Mouse (Mus musculus): ENCODE results near the gene Gm21969.

DNA sequence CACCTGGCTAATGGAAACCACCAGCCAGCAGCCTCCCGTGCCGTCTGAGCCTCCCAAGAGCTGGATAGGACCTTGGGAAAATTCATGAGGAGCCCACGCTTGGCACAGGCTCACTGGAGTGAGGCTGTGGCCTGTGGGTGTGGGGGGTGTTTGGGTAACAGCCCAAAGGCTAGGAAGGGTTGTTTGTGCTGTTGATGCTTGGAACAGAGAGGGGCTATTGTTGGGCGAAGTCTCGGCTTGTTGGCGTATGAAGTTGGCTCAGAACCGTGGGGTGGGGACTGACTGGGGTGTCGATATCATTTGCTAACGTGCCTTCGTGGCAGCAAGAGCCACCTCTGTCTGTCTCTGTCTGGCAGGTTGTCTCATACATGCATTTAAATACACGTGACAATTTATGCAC is 47.8 kb upstream of the Gm21969 start:
- TF ChIP-seq CHD2 (IDR thresholded peaks at IDR 0.05; ENCODE audit: low read depth, low read length) = no peak
- TF ChIP-seq ZNF384 (IDR thresholded peaks at IDR 0.05; ENCODE audit: low read depth, low read length) = no peak
- no peak for TF ChIP-seq ZC3H11A (IDR thresholded peaks at IDR 0.05; ENCODE audit: borderline replicate concordance, low read depth, low read length)
- TF ChIP-seq MAFK (IDR thresholded peaks at IDR 0.05; ENCODE audit: insufficient read depth, low read depth, low read length) = no peak
